In genomic region chr15:103248401-103249313, GRCm38 (mm10) we compare ENCODE assay signal across 8 mouse cellular contexts. TPM values are rescaled to one million over a fixed set of nuclear protein-coding genes. Genes with fewer than 3 reads are reported as not detected.
A peak's percentile ranks its signal among the peaks of the same experiment; 100 is the strongest.
DNase-seq lines count a peak whose midpoint lies in the region; ATAC-seq and TF ChIP-seq lines count a peak whose summit lies in the region.
"Had no signal": no experiment of that assay in that cellular context is flagged by ENCODE, and none has a peak within 500 bp of the region (broad histone marks: within the 10 kb centered on the region; RNA-seq: fewer than 3 reads in every experiment).

No protein-coding gene starts in this region.

- no peaks in the 10 kb centered on the region for H3K9me3 ChIP-seq in embryonic facial prominence, embryonic 10.5 days
- no peaks in the 10 kb centered on the region for H3K9me3 ChIP-seq in liver, embryonic 15.5 days (replicated peaks)
- H3K9me3 ChIP-seq: lung, embryonic 15.5 days had no signal

- no peak overlapping the region for H3K9ac ChIP-seq in liver, adult 2 months (ENCODE audit: low read depth, low read length)
- H3K9ac ChIP-seq in liver, embryonic 15.5 days: no peak overlapping the region
- H3K9ac ChIP-seq: lung, embryonic 15.5 days had no signal

- intact Hi-C loops in gastrocnemius, postnatal 36 days (cut with DNase I): no loop called here

- H3K27me3 ChIP-seq in liver, adult 2 months (ENCODE audit: control insufficient read depth, insufficient read depth, low read length): no peaks in the 10 kb centered on the region
- peaks cover 1% of the 10 kb centered on the region; the same call in 1 of the 2 replicates for H3K27me3 ChIP-seq in embryonic facial prominence, embryonic 10.5 days (replicated peaks; ENCODE audit: low read depth, poor library complexity, severe bottlenecking)
- H3K27me3 ChIP-seq in liver, embryonic 15.5 days: no peaks in the 10 kb centered on the region
- H3K27me3 ChIP-seq: lung, embryonic 15.5 days had no signal

- 51% methylated on average over 28 of the region's 28 CpGs for WGBS in liver, adult 2 months
- WGBS in embryonic facial prominence, embryonic 10.5 days: 86% methylated on average over 28 of the region's 28 CpGs
- 84% methylated on average over 28 of the region's 28 CpGs for WGBS in liver, embryonic 15.5 days (ENCODE audit: insufficient replicate concordance)

- H3K27ac ChIP-seq in liver, adult 2 months (replicated peaks; ENCODE audit: insufficient read depth, low read depth, low read length): no peak overlapping the region
- no peak overlapping the region for H3K27ac ChIP-seq in embryonic facial prominence, embryonic 10.5 days (replicated peaks)
- H3K27ac ChIP-seq in liver, embryonic 15.5 days (replicated peaks): peak overlapping the region; percentile 64
- H3K27ac ChIP-seq: lung, embryonic 15.5 days had no signal

- peak overlapping the region; percentile 53 for H3K4me2 ChIP-seq in liver, embryonic 15.5 days
- H3K4me2 ChIP-seq: lung, embryonic 15.5 days had no signal

- H3K36me3 ChIP-seq in liver, adult 2 months (ENCODE audit: control insufficient read depth, insufficient read depth, low read length): peaks cover 37% of the 10 kb centered on the region
- peaks cover 60% of the 10 kb centered on the region for H3K36me3 ChIP-seq in embryonic facial prominence, embryonic 10.5 days (replicated peaks)
- peaks cover 86% of the 10 kb centered on the region for H3K36me3 ChIP-seq in liver, embryonic 15.5 days (replicated peaks)

- no peaks in the 10 kb centered on the region for H3K79me2 ChIP-seq in liver, adult 2 months (ENCODE audit: control insufficient read depth, insufficient read depth, low read length)

- DNase-seq in liver, adult 2 months (ENCODE audit: extremely low read depth, low read depth, low spot score): peak; percentile 68
- DNase-seq in liver: no peak
- peak; percentile 44 for DNase-seq in embryonic facial prominence, embryonic 10.5 days (ENCODE audit: low spot score)
- peak; percentile 6 to 38 for DNase-seq in gastrocnemius, postnatal 36 days
- no peak for DNase-seq in thymus, postnatal 25 days
- no peak for DNase-seq in cerebellum, postnatal 36 days

- TF ChIP-seq CTCF in liver, adult 2 months (IDR thresholded peaks at IDR 0.05; ENCODE audit: low read depth, low read length): no peak

- no peak for ATAC-seq in liver, embryonic 15.5 days (ENCODE audit: insufficient read depth)

- no peak overlapping the region for H3K4me3 ChIP-seq in liver, adult 2 months (ENCODE audit: insufficient read depth, low read depth, low read length)
- H3K4me3 ChIP-seq in embryonic facial prominence, embryonic 10.5 days: no peak overlapping the region
- H3K4me3 ChIP-seq in liver, embryonic 15.5 days (replicated peaks): peak overlapping the region; percentile 42
- H3K4me3 ChIP-seq: lung, embryonic 15.5 days had no signal

- TF ChIP-seq POLR2A in liver, adult 2 months (IDR thresholded peaks at IDR 0.05; ENCODE audit: extremely low read depth, insufficient read depth, low read length): no peak

- H3K4me1 ChIP-seq in liver, adult 2 months (ENCODE audit: control insufficient read depth, insufficient read depth, low read length): peaks cover 2% of the 10 kb centered on the region; the same call in 1 of the 2 replicates
- peaks cover 13% of the 10 kb centered on the region for H3K4me1 ChIP-seq in embryonic facial prominence, embryonic 10.5 days
- peaks cover 82% of the 10 kb centered on the region for H3K4me1 ChIP-seq in liver, embryonic 15.5 days (replicated peaks)

RNA-seq across cellular contexts. Expression of gene Hnrnpa1, which starts 8.4 kb away (rescaled TPM):
- total RNA-seq in liver, adult 2 months (2014; rRNA removed): 58.2 and 58.9 TPM in 2 replicates
- polyA plus RNA-seq in liver, adult 2 months (2012; rRNA removed): 16.3 and 17.7 TPM in 2 replicates
- polyA plus RNA-seq in embryonic facial prominence, embryonic 10.5 days (2016; fragmentation: Nextera tagmentation; extraction: Ambion mirVana): 1,897 and 1,928 TPM in 2 replicates
- total RNA-seq in gastrocnemius, postnatal 36 days (2021): 100 to 1,000 TPM in 1 of 2 experiments, 10 to 100 TPM in 1; 80.3 to 101 TPM
- 193 and 220 TPM in 2 replicates for polyA plus RNA-seq in liver, embryonic 15.5 days (2015; fragmentation: Nextera tagmentation; extraction: Ambion mirVana)

RNA-seq across cellular contexts. Expression of gene Cbx5, which starts 9.0 kb away (rescaled TPM):
- 14.1 and 14.9 TPM in 2 replicates for total RNA-seq in liver, adult 2 months (2014; rRNA removed)
- 4.2 and 5.2 TPM in 2 replicates for polyA plus RNA-seq in liver, adult 2 months (2012; rRNA removed)
- polyA plus RNA-seq in embryonic facial prominence, embryonic 10.5 days (2016; fragmentation: Nextera tagmentation; extraction: Ambion mirVana): 202 and 206 TPM in 2 replicates
- 10 to 100 TPM; 26.4 to 26.6 TPM for total RNA-seq in gastrocnemius, postnatal 36 days (2021)
- 44.5 and 49.2 TPM in 2 replicates for polyA plus RNA-seq in liver, embryonic 15.5 days (2015; fragmentation: Nextera tagmentation; extraction: Ambion mirVana)

RNA-seq across cellular contexts. Expression of gene Nfe2, which starts 9.5 kb away (rescaled TPM):
- total RNA-seq in liver, adult 2 months (2014; rRNA removed): 0.40 and 0.74 TPM in 2 replicates
- 2.3 and 4.9 TPM in 2 replicates for polyA plus RNA-seq in liver, adult 2 months (2012; rRNA removed)
- 4.7 and 5.9 TPM in 2 replicates for polyA plus RNA-seq in embryonic facial prominence, embryonic 10.5 days (2016; fragmentation: Nextera tagmentation; extraction: Ambion mirVana)
- total RNA-seq in gastrocnemius, postnatal 36 days (2021): not detected
- polyA plus RNA-seq in liver, embryonic 15.5 days (2015; fragmentation: Nextera tagmentation; extraction: Ambion mirVana): 207 and 217 TPM in 2 replicates

RNA-seq across cellular contexts. Expression of gene Copz1, which starts 23.9 kb away (rescaled TPM):
- total RNA-seq in liver, adult 2 months (2014; rRNA removed): 55.9 and 73.0 TPM in 2 replicates
- 131 and 142 TPM in 2 replicates for polyA plus RNA-seq in liver, adult 2 months (2012; rRNA removed)
- 281 and 285 TPM in 2 replicates for polyA plus RNA-seq in embryonic facial prominence, embryonic 10.5 days (2016; fragmentation: Nextera tagmentation; extraction: Ambion mirVana)
- 10 to 100 TPM; 33.4 to 34.6 TPM for total RNA-seq in gastrocnemius, postnatal 36 days (2021)
- polyA plus RNA-seq in liver, embryonic 15.5 days (2015; fragmentation: Nextera tagmentation; extraction: Ambion mirVana): 196 and 203 TPM in 2 replicates

Comparison
In these comparisons a context has a peak if more than half of its experiments do, and no peak if none do; other contexts are left out.
1. DNase-seq: peak in liver, adult 2 months (single experiment), embryonic facial prominence, embryonic 10.5 days (single experiment) and gastrocnemius, postnatal 36 days (2 of 2); none in liver (single experiment), thymus, postnatal 25 days (single experiment) and cerebellum, postnatal 36 days (0 of 2).
2. RNA of gene Hnrnpa1, which starts 8.4 kb away (polyA plus RNA-seq): 1,897 to 1,928 TPM in embryonic facial prominence, embryonic 10.5 days and 193 to 220 TPM in liver, embryonic 15.5 days; 16.3 to 17.7 TPM in liver, adult 2 months; every median in the first group is over 10 times any median in the second.
3. RNA of gene Nfe2, which starts 9.5 kb away (polyA plus RNA-seq): 207 to 217 TPM in liver, embryonic 15.5 days; 4.7 to 5.9 TPM in embryonic facial prominence, embryonic 10.5 days and 2.3 to 4.9 TPM in liver, adult 2 months; every median in the first group is over 10 times any median in the second.